Mouse (Mus musculus): ENCODE results near the gene Mup20. TPM values are rescaled to one million over a fixed set of nuclear protein-coding genes. Genes with fewer than 3 reads are reported as not detected.

Gene Mup20
- polyA plus RNA-seq, 1 experiment, result 0.31 TPM

Other genes starting within 250 kb of the Mup20 start
- gene Mup5, start 218.9 kb downstream of the Mup20 start, polyA plus RNA-seq (2012; rRNA removed), result not detected in 2 replicates
- gene Mup3, start 33.2 kb upstream of the Mup20 start, polyA plus RNA-seq (2012; rRNA removed), result 0.34 and 0.83 TPM in 2 replicates
- not detected in 2 replicates for gene Mup21, start 96.7 kb upstream of the Mup20 start, polyA plus RNA-seq (2012; rRNA removed)
- 0.58 and 1.1 TPM in 2 replicates for gene Zfp37, start 176.9 kb upstream of the Mup20 start, polyA plus RNA-seq (2012; rRNA removed)
- gene Slc31a2, start 208.4 kb upstream of the Mup20 start, polyA plus RNA-seq (2012; rRNA removed), result 22.3 and 30.7 TPM in 2 replicates